Mouse (Mus musculus): Measurements from ENCODE around the gene Eif2b2. TPM values are rescaled to one million over a fixed set of nuclear protein-coding genes. Genes with fewer than 3 reads are reported as not detected.

The Eif2b2 gene
- polyA plus RNA-seq, 1 experiment, result 105 TPM

DNA sequence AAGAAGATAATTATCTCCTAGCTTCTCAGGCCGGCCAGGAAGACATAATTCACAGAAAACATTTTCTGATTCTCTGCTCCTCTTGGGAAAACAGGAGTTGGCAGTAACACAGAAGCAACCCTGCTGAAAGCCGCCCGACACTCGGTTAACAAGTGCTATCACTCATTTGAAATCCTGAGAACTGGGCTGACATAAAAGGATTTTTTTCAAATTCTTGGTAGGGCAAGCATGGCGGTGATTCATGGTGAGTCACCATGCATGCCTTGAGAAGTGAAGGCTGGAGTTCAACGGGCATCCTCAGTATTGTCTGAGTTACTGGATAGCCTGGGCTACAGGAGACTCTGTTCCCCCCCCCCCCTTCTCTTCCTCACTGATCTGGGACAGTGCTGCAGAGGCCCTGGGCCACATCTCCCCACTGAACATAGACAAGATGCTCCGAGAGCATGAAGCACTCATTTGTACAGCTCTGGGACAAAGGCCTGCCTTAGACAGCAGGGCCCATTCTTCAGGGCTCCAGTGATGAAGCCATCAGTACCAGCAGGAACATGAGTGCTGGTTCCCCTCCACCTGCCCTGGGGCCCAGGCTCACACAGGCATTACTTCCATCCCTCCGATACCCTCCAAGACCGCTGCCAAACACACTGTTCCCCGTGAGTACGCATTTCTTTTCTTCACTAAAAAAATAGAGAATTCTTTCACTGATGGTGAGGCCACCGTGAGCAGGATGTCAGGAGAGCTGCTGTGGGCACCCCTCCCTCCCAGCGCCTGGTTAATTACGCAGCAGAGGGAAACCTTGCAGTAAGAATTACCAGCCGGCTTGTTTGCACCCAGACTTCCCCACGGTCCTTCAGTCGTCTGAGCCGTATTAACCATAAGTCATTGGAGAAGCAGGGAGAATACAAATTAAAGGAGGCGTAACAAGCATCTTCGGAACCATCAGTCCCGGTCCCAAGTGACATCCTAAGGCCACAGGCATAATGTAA, 14.4 kb downstream of the Eif2b2 start:
- 74% methylated on average over 21 of the region's 21 CpGs for WGBS
- H3K27ac ChIP-seq (ENCODE audit: insufficient read depth, low read length), result no peak overlapping the region
- DNase-seq, result no peak
- H3K27me3 ChIP-seq (ENCODE audit: control insufficient read depth, insufficient read depth, low read length), result no peaks in the 10 kb centered on the region
- TF ChIP-seq POLR2A (IDR thresholded peaks at IDR 0.05; ENCODE audit: borderline replicate concordance, insufficient read depth, low read length) (no peak), CTCF (IDR thresholded peaks at IDR 0.05; ENCODE audit: borderline replicate concordance, insufficient read depth, low read depth, low read length) (no peak)
- H3K4me3 ChIP-seq (replicated peaks; ENCODE audit: insufficient read depth, low read depth, low read length), result no peak overlapping the region
- H3K4me1 ChIP-seq (ENCODE audit: control insufficient read depth, insufficient read depth, low read length), result no peaks in the 10 kb centered on the region

DNA sequence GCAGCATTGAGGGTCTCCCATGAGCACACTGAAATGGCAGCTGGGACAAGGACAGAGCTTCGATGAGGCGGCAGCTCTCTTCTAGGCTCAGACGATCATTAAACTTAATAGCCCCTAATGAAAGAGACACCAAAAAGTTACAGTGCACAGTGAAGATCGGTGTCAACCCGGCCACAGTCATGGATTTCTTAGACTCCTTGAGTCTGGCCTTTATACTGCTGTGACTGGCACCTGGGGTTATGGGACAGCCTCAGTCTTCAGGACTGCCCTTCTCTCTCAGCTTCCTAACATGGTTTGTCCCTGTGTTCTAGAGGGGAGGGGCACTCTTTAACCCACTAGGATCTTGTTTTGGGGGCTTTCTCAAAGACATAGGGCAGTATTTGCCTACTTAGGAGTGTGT, 18.3 kb downstream of the Eif2b2 start:
- DNase-seq, result no peak
- Histone ChIP-seq H3K4me1 (ENCODE audit: control insufficient read depth, insufficient read depth, low read length) (no peaks in the 10 kb centered on the region), H3K27me3 (ENCODE audit: control insufficient read depth, insufficient read depth, low read length) (no peaks in the 10 kb centered on the region), H3K4me3 (replicated peaks; ENCODE audit: insufficient read depth, low read depth, low read length) (no peak overlapping the region), H3K27ac (ENCODE audit: insufficient read depth, low read length) (no peak overlapping the region)
- no peak for TF ChIP-seq POLR2A (IDR thresholded peaks at IDR 0.05; ENCODE audit: borderline replicate concordance, insufficient read depth, low read length)
- TF ChIP-seq CTCF (IDR thresholded peaks at IDR 0.05; ENCODE audit: borderline replicate concordance, insufficient read depth, low read depth, low read length), result no peak
- 90% methylated on average over 5 of the region's 5 CpGs for WGBS

DNA sequence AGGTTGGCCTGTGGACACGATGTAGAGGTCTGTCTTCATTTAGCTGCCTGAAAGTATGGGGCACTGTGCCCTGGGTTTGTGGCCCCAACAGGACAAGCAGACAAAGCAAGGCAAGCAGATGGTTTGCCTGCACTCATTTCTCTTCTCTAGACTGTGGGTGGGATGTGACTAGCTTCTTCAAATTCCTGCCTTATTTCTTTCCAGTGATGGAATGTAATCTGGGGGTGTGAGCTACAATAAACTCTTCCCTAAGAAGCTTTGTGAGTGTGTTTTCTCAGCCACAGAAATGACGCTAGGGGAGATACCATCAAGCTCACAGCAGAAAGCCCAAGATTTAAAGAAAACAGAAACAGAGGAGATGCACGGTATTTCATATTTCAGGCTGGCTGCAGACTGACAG, 32.8 kb downstream of the Eif2b2 start:
- no peak for DNase-seq
- Histone ChIP-seq H3K27ac (ENCODE audit: insufficient read depth, low read length) (no peak overlapping the region), H3K4me3 (replicated peaks; ENCODE audit: insufficient read depth, low read depth, low read length) (no peak overlapping the region), H3K4me1 (ENCODE audit: control insufficient read depth, insufficient read depth, low read length) (no peaks in the 10 kb centered on the region), H3K27me3 (ENCODE audit: control insufficient read depth, insufficient read depth, low read length) (no peaks in the 10 kb centered on the region)
- no peak for TF ChIP-seq CTCF (IDR thresholded peaks at IDR 0.05; ENCODE audit: borderline replicate concordance, insufficient read depth, low read depth, low read length)
- no peak for TF ChIP-seq POLR2A (IDR thresholded peaks at IDR 0.05; ENCODE audit: borderline replicate concordance, insufficient read depth, low read length)
- WGBS, result 83% methylated on average over 3 of the region's 3 CpGs

DNA sequence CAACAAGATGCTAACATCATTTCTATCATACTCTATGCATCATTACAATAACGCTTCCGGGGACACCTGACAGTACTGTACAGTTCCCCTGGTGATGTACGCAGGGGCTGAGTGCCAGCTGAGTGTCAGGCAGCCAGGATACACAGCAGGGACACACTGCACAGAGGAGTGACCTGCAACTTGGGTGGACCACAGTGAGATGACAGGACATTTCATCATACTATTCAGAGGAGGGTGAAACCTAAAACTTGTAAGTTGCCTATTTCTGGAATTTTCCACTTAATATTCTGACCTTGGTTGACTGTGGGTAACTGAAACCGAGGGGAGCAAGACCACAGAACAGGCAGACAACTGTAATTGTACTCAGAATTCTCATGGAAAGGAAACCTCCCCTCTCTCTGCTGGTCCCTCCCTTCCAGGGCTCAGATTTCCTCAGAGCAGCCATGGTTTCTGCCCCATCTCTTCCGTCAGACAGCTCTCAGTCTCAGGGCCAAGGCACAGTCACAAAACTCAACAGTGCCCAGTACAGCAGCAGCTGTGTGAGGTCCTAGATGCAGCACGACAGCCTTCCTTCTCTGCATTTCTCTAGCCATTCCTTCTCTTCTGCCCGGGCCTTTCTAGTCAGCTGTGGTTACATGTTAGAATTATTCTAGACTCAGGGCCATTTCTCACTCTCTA, 36.9 kb downstream of the Eif2b2 start:
- H3K27ac ChIP-seq (ENCODE audit: insufficient read depth, low read length), result no peak overlapping the region
- no peaks in the 10 kb centered on the region for H3K27me3 ChIP-seq (ENCODE audit: control insufficient read depth, insufficient read depth, low read length)
- H3K4me3 ChIP-seq (replicated peaks; ENCODE audit: insufficient read depth, low read depth, low read length), result no peak overlapping the region
- WGBS, result 36% methylated on average over 7 of the region's 7 CpGs
- TF ChIP-seq CTCF (IDR thresholded peaks at IDR 0.05; ENCODE audit: borderline replicate concordance, insufficient read depth, low read depth, low read length) (no peak), POLR2A (IDR thresholded peaks at IDR 0.05; ENCODE audit: borderline replicate concordance, insufficient read depth, low read length) (no peak)
- no peaks in the 10 kb centered on the region for H3K4me1 ChIP-seq (ENCODE audit: control insufficient read depth, insufficient read depth, low read length)
- no peak for DNase-seq

DNA sequence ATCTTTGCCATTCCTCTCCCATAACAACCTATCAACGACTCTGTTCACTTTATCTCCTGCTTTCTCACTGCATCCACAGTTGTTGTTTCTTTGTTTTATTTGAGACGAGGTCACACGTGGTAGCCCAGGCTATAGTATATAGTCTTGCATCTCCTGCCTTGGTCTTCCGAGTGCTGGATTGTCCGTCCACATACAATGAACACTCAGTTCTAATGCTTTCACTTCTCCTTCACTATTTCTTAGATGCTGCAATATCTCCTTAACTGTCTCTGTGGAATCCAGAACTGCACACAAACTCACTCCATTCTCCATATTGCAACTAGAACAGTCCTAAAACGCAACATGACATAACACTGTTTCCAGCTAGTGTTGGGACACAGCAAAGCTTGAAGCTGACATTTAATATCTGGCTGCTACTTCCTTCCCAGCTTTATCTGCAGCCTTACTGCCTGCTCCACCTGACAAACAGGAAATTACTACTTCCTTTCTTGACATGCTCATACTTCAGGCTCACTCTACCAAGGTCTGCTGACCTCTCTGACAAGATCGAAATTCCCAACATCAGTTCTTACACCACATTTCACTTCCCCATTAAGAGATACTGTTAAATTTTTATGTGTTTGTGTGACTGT, 37.8 kb downstream of the Eif2b2 start:
- TF ChIP-seq CTCF (IDR thresholded peaks at IDR 0.05; ENCODE audit: borderline replicate concordance, insufficient read depth, low read depth, low read length), result no peak
- no peak for TF ChIP-seq POLR2A (IDR thresholded peaks at IDR 0.05; ENCODE audit: borderline replicate concordance, insufficient read depth, low read length)
- no peak overlapping the region for H3K4me3 ChIP-seq (replicated peaks; ENCODE audit: insufficient read depth, low read depth, low read length)
- 87% methylated on average over 7 of the region's 7 CpGs for WGBS
- H3K27me3 ChIP-seq (ENCODE audit: control insufficient read depth, insufficient read depth, low read length), result no peaks in the 10 kb centered on the region
- no peaks in the 10 kb centered on the region for H3K4me1 ChIP-seq (ENCODE audit: control insufficient read depth, insufficient read depth, low read length)
- no peak for DNase-seq
- H3K27ac ChIP-seq (ENCODE audit: insufficient read depth, low read length), result no peak overlapping the region

DNA sequence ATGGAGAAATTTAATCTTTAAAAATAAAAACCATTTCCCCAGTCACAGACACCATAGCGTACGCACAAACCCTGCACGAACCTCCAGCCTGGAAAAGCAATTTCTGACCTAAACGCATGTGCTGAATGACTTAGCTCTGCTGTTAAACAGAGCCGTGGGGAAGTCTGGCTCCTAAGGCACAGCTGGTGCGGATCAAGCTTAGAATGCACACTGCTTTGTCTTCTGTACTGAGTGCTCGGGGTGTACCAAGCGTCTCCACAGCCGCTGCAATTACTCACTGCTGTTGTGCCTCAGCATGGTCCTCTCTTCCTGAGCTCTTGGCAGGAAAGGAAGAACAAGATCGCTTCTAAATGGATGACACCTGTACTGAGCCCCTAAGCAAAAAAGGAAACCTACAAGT, 43.2 kb downstream of the Eif2b2 start:
- DNase-seq, result no peak

DNA sequence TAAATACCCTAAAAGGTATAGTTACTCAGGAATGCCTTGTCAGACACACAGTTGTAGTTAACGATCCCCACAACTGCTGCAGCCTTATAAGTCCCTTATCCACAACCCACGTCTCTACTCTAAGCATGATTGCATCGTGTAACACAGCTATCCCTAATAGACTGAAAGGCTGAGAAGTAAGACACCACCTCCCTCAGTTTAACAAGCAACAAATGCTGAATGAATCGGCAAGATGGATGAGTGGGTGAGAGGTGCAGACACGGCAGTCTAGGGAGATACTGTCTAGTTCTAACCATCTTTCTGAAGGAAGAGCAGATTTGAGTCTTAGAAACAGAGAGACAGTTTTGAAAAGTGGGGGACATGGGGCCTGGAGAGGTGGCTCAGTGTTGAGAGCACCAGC, 43.9 kb downstream of the Eif2b2 start:
- Histone ChIP-seq H3K27me3 (ENCODE audit: control insufficient read depth, insufficient read depth, low read length) (no peaks in the 10 kb centered on the region), H3K4me3 (replicated peaks; ENCODE audit: insufficient read depth, low read depth, low read length) (no peak overlapping the region), H3K27ac (ENCODE audit: insufficient read depth, low read length) (no peak overlapping the region), H3K4me1 (ENCODE audit: control insufficient read depth, insufficient read depth, low read length) (peaks cover 2% of the 10 kb centered on the region; the same call in 1 of the 2 replicates)
- no peak for DNase-seq
- 83% methylated on average over 5 of the region's 5 CpGs for WGBS
- no peak for TF ChIP-seq POLR2A (IDR thresholded peaks at IDR 0.05; ENCODE audit: borderline replicate concordance, insufficient read depth, low read length)
- TF ChIP-seq CTCF (IDR thresholded peaks at IDR 0.05; ENCODE audit: borderline replicate concordance, insufficient read depth, low read depth, low read length), result no peak

More for the DNA sequence above, 43.2 kb downstream of the Eif2b2 start:
- Histone ChIP-seq H3K27me3 (ENCODE audit: control insufficient read depth, insufficient read depth, low read length) (no peaks in the 10 kb centered on the region), H3K4me1 (ENCODE audit: control insufficient read depth, insufficient read depth, low read length) (peaks cover 2% of the 10 kb centered on the region; the same call in 1 of the 2 replicates), H3K27ac (ENCODE audit: insufficient read depth, low read length) (no peak overlapping the region), H3K4me3 (replicated peaks; ENCODE audit: insufficient read depth, low read depth, low read length) (no peak overlapping the region)
- WGBS, result 41% methylated on average over 10 of the region's 10 CpGs
- no peak for TF ChIP-seq POLR2A (IDR thresholded peaks at IDR 0.05; ENCODE audit: borderline replicate concordance, insufficient read depth, low read length)
- no peak for TF ChIP-seq CTCF (IDR thresholded peaks at IDR 0.05; ENCODE audit: borderline replicate concordance, insufficient read depth, low read depth, low read length)

All from cerebellum, adult 2 months (tissue).